Mouse (Mus musculus): ENCODE data around the gene Ccdc54. TPM values are rescaled to one million over a fixed set of nuclear protein-coding genes. Genes with fewer than 3 reads are reported as not detected.

Ccdc54 gene
- total RNA-seq (2021) = not detected
- long read RNA-seq, experiment 1 = 0 reads
- long read RNA-seq, experiment 2 = 0 reads

GRCm38 (mm10) chr16:50591054-50591453 lies at the start of gene Ccdc54:
TSS of gene Ccdc54 (minus strand) at chr16:50591154.
- no peak for DNase-seq

- no peak for DNase-seq
Measured at GRCm38 (mm10) chr16:50632585-50632984, 41.6 kb upstream of the Ccdc54 start.

DNA sequence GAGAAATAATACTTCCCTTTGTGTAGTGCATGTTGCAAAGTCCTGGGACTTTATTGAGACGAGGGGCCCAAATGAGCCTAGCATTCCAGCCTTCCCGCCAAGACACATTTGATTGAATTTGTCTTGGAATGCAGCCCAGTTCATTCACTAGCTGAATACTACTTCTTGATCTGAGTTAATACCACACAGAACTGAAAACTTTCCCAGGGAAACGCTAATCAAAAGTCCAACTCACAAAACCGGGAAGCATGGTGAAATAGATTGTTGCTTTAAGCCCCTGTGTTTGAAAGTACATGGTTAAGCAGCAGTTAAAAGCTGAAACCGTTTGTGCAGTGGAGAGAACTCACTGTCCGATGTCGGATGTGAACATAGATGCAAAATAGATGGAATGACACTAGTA lies 24.6 kb upstream of the Ccdc54 start:
- no peak for DNase-seq

GRCm38 (mm10) chr16:50612944-50613343 lies 22.0 kb upstream of the Ccdc54 start:
- no peak for DNase-seq

GRCm38 (mm10) chr16:50610580-50610979 lies 19.6 kb upstream of the Ccdc54 start:
- DNase-seq = no peak

GRCm38 (mm10) chr16:50607776-50608562 lies 17.0 kb upstream of the Ccdc54 start:
- DNase-seq = no peak

- DNase-seq = no peak
Measured at GRCm38 (mm10) chr16:50604826-50605225, 13.9 kb upstream of the Ccdc54 start.

DNA sequence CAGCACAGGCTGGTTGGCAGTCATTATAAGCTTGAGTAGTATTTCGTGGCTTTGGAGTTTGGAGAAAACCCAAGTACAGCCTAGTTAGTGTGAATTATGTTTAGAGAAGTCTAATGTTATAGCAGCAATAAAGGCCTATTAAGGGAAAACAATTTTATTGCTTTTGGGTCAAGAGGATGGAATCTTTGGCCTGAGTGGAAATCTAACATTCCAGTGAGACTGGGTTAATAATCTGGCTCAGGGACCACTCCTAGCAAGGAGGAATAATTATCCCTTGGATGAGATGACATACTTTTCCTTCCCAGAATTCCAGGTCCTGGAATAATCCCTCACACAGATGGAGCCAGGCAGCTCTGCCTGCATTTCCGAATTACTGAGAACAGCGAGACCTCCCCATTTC lies 11.0 kb upstream of the Ccdc54 start:
- DNase-seq = no peak

DNA sequence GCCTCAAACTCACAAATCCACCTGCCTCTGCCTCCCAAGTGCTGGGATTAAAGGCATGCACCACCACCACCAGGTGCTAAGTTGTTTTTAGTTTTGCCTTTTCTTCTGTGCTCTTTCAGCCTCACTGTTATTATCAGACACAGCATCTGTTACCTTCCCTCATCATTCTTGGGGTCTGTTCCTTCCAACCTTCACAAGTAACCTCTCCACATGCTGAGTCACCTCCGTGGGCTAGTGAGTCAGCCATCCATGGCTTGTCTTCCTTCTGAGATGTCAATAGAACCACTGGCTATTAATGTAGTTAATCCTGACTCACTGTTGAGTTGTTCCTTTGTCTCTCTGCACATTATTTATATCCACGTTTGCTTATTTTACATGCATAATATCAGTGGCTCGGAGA lies 9.7 kb upstream of the Ccdc54 start:
- DNase-seq = no peak

DNA sequence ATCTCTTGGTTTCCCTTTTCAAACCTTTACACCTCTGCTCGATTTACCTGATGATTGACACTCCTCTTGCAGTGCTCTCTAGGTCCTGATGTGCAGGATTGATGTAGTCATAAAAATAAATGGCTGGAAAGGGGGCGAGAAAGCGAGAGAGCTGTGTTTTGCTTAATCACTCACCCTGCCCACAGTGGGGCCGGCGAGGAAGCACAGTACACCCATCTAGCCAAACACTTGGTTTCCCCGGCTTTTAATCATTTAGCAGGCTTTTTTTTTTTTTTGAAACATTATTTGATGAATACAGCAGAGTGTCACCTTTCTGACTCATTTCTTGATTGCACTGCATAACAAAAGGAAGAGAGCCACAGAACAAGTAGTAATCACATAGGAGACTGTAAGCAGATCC lies 5.7 kb upstream of the Ccdc54 start:
- DNase-seq = no peak

- DNase-seq = no peak
Measured at GRCm38 (mm10) chr16:50596171-50596570, 5.2 kb upstream of the Ccdc54 start.

- no peak for DNase-seq
Measured at GRCm38 (mm10) chr16:50594876-50595275, 3.9 kb upstream of the Ccdc54 start.

GRCm38 (mm10) chr16:50593361-50593760 lies 2.4 kb upstream of the Ccdc54 start:
- DNase-seq = peak in 1 of 2 experiments; percentile 2

DNA sequence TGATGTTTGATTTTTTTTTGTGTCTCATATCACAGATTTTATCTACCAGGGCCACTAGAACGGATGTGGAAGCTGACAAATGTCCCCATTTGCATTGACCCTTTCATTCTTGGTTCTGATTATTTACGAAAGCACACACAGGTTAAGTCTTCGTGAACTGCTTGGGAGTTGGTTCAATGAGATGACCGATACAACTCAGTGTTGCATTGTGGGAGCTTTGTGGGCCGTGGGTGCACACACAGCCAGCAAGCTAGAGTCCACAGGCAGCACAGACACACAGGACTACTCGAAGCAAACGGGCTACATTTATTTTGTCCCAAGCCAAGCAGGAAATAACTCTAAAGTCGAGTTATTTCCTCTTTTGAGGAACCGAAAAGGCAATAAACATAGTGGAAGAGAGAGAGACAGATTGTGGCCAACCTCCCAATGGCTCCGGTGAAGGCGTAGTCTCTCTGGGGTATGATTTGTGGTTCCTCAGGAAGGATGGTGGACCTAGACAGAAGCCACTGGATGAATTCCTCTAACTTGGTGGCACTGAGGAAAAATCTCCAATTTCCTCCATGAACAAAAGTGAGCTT lies 1.3 kb downstream of the Ccdc54 start:
- DNase-seq = no peak

- DNase-seq = no peak
Measured at GRCm38 (mm10) chr16:50588191-50588590, 2.8 kb downstream of the Ccdc54 start.

GRCm38 (mm10) chr16:50587139-50587538 lies 3.8 kb downstream of the Ccdc54 start:
- DNase-seq = no peak

- no peak for DNase-seq
Measured at GRCm38 (mm10) chr16:50578361-50578760, 12.6 kb downstream of the Ccdc54 start.

- DNase-seq = no peak
Measured at GRCm38 (mm10) chr16:50572557-50572956, 18.4 kb downstream of the Ccdc54 start.

DNA sequence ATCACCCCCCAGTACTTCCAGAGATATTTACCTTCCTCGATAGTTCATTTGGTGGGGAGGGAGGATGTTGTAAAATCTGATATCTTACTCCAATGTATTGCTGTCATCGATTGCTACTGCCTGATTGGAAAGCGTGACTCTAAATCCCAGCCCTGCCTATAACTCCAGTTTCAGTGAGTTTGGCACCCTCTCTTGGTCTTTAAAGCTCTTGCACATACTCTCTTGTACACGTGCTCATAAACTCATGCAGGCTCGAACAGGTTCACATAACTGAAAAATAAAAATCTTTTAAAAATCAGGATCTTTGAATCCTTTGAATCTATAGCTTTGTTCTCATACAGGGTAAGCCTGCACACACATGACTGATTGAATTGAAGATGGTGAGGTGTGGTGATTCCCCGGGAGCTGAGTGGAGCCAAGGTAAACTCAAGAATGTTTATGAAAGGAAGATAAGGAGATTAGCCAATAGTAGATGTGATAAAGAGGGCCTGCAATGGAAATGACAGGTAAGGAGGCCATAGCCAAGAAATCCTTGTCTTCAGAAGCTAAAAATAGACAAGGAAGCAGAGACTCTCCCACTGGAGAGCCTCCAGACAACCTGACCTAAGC lies 31.7 kb downstream of the Ccdc54 start:
- no peak for DNase-seq

GRCm38 (mm10) chr16:50553828-50554227 lies 37.1 kb downstream of the Ccdc54 start:
- no peak for DNase-seq

GRCm38 (mm10) chr16:50551871-50552528 lies 39.0 kb downstream of the Ccdc54 start:
- no peak for DNase-seq

DNA sequence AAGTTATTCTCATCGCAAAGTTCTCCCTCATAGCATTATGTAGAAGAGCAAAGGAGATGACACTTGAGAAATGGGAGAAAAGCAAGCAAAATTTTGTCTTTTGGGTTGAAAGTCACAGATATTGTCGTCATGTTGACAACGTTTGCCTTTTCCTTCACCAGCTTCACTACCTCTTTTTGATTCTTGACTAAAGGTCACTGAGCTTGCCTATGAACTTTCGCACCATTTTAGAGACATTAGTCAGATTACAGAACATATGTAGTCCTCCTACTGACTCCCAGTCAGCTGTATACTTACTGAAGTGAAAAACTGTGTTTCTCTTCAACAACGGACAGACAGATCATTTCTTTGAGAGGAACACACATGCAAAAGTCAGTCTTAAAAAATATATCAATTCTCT lies 40.0 kb downstream of the Ccdc54 start:
- no peak for DNase-seq

Measured in adrenal gland, postnatal 36 days (tissue).